Mouse (Mus musculus) hindbrain, embryonic 15.5 days (tissue): Measurements from ENCODE around the gene Ssh1. TPM values are rescaled to one million over a fixed set of nuclear protein-coding genes. Genes with fewer than 3 reads are reported as not detected.

Experiments
- ATAC-seq: fragments of 200-750 bp; cut with Nextera tagmentation; 2 replicates; pipeline ENCODE4 v1.8.0; 2017; ENCODE audit warnings: low read depth, moderate number of reproducible peaks, moderate TSS enrichment; ENCODE audit not compliant: low FRiP score
- H3K27ac ChIP-seq: fragments of 300-500 bp; sonication (generic); replicated peaks from 2 replicates; pipeline ENCODE4 v1.5.1; 2015; ENCODE audit warnings: mild to moderate bottlenecking, inconsistent platforms
- H3K27me3 ChIP-seq: fragments of 300-500 bp; sonication (generic); 2 replicates; pipeline ENCODE4 v1.6.1; 2015; ENCODE audit warnings: control low read depth, inconsistent platforms
- H3K36me3 ChIP-seq: fragments of 300-500 bp; sonication (generic); 2 replicates; pipeline ENCODE4 v1.6.1; 2015; ENCODE audit warnings: control low read depth, inconsistent platforms
- H3K4me1 ChIP-seq: fragments of 300-500 bp; sonication (generic); replicated peaks from 2 replicates; pipeline ENCODE4 v1.6.1; 2015; ENCODE audit warnings: control low read depth, inconsistent platforms
- H3K4me2 ChIP-seq: fragments of 300-500 bp; sonication (generic); 2 replicates; pipeline ENCODE4 v1.6.1; 2015; ENCODE audit warnings: moderate library complexity, mild to moderate bottlenecking, inconsistent platforms
- H3K4me3 ChIP-seq: fragments of 300-500 bp; sonication (generic); 2 replicates; pipeline ENCODE4 v1.5.1; 2015; ENCODE audit warnings: mild to moderate bottlenecking, inconsistent platforms
- H3K9ac ChIP-seq: fragments of 300-500 bp; sonication (generic); 2 replicates; pipeline ENCODE4 v1.6.1; 2015; ENCODE audit warnings: inconsistent platforms
- H3K9me3 ChIP-seq: fragments of 300-500 bp; sonication (generic); 2 replicates; pipeline ENCODE4 v1.6.1; 2016; ENCODE audit warnings: control low read depth, inconsistent platforms
- WGBS: fragments of 180-500 bp; shearing (Covaris S2); methylation state at CpG from one replicate; pipeline ENCODE4 v1.1.7; 2015; 5-methylcytosine and 5-hydroxymethylcytosine counted together
- polyA plus RNA-seq: library from polyadenylated mRNA; unstranded; fragments of >200 nt; fragmentation: Nextera tagmentation; extraction: Ambion mirVana; gene quantifications from 2 replicates; pipeline ENCODE4 v1.2.1, GENCODE M21; 2015

Gene Ssh1
- polyA plus RNA-seq, 1 experiment from 2014 or later: 12.4 TPM

DNA sequence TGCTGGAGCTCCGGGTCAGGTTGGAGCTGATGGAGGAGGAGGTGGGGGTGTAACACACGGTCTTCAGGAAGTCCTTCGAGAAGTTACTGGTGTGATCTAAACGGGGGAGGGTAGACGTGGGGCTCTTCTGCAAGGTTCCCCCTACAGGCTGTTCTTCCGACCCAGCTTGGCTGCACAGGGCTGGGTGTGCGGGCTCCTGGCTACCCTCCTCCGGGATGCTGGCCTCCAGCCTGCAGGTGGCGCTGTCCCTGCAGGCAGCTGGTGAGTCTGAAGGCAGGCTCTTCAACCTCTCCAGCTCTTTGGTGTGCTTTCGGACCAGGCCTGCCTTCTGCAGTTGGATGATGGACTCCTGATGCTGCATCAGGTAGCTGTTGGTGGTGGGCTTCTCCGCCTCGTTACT lies 51.1 kb downstream of the Ssh1 start:
- no peak overlapping the region for H3K9ac ChIP-seq
- H3K27me3 ChIP-seq: no peaks in the 10 kb centered on the region
- H3K36me3 ChIP-seq: peaks cover 61% of the 10 kb centered on the region
- 91% methylated on average over 12 of the region's 12 CpGs for WGBS
- ATAC-seq: no peak
- no peak overlapping the region for H3K27ac ChIP-seq
- no peak overlapping the region for H3K4me2 ChIP-seq
- no peaks in the 10 kb centered on the region for H3K4me1 ChIP-seq
- no peak overlapping the region for H3K4me3 ChIP-seq
- H3K9me3 ChIP-seq: no peaks in the 10 kb centered on the region

DNA sequence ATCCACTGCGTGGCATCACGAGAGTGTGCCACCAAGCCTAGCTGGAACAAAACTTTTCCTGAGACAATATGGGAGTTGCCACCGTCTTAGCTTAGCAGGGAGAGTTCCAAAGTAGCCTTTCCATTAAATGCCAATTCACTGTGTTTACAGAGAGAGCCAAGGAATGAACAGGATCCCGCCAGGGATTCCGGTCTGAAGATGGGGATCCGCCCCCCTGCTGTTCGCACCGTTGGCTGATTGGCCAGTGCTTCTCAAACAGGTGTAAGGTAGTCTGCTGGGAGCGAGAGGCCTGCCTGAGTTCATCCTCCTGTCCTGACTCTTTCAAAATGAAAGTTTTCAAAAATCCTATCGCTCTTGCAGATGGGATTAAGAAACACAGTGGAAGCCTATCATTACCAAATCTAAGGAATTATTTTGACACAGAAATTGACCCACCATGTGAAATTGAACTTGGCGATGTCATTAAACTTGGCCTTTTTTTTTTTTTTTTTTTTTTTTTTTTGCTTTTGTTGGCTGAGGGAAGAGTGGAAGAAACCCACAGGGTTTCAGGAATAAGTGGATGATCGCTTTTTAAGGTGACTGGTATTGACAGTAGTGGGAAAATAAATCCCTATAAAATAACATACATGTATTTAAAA lies 54.3 kb downstream of the Ssh1 start:
- Histone ChIP-seq H3K9ac (no peak overlapping the region), H3K4me2 (no peak overlapping the region), H3K27me3 (no peaks in the 10 kb centered on the region), H3K9me3 (no peaks in the 10 kb centered on the region), H3K27ac (no peak overlapping the region), H3K36me3 (peaks cover 42% of the 10 kb centered on the region), H3K4me1 (no peaks in the 10 kb centered on the region), H3K4me3 (no peak overlapping the region)
- no peak for ATAC-seq
- WGBS: 56% methylated on average over 12 of the region's 12 CpGs

DNA sequence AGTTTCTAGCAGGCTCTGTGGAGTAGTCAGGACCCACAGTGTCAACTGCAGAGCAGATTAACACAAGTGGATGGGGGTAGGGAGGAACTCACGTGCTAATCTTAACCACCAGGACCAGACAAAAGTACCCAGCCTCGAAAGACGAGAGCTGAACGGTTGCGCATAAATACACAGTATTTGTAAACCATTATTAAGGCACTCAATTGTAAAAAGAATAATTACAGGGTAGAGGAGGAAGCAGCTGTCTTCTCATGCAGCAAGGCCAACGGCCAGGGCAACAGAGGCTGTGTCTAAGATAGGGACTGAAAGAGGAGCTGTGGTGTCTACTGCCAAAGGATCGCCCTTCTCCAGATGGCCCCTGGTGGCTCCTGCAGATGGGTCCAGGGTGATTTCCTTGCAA lies 56.0 kb downstream of the Ssh1 start:
- Histone ChIP-seq H3K27ac (no peak overlapping the region), H3K36me3 (peaks cover 31% of the 10 kb centered on the region), H3K4me2 (no peak overlapping the region), H3K4me3 (no peak overlapping the region), H3K9me3 (no peaks in the 10 kb centered on the region), H3K9ac (no peak overlapping the region), H3K4me1 (no peaks in the 10 kb centered on the region), H3K27me3 (no peaks in the 10 kb centered on the region)
- ATAC-seq: no peak
- WGBS: 47% methylated on average over 7 of the region's 7 CpGs

DNA sequence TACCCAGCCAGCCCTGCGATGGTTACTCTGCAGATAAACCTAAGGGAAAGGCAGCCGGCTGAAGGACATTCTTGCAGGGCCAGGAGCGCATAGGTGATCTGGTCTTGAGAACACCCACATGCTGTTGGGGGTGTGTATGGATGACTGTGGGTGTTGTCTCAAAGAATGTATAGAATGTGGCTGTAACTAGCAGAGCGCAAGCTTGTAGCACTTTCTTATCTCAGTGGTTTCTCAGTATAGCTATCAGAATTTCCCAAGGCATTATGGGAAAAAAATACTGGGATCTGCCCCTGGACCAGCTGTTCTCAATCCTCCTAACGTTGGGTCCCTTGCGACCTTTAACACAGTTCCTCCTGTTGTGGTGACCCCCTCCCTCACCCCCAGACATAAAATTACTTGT lies 59.8 kb downstream of the Ssh1 start:
- Histone ChIP-seq H3K27me3 (no peaks in the 10 kb centered on the region), H3K4me3 (no peak overlapping the region), H3K9me3 (no peaks in the 10 kb centered on the region), H3K27ac (no peak overlapping the region), H3K9ac (no peak overlapping the region), H3K36me3 (0 out of 2 replicates have a peak, but pooled peaks cover 4% of the 10 kb centered on the region), H3K4me2 (no peak overlapping the region), H3K4me1 (no peaks in the 10 kb centered on the region)
- 83% methylated on average over 6 of the region's 6 CpGs for whole genome bisulfite sequencing
- no peak for ATAC-seq

DNA sequence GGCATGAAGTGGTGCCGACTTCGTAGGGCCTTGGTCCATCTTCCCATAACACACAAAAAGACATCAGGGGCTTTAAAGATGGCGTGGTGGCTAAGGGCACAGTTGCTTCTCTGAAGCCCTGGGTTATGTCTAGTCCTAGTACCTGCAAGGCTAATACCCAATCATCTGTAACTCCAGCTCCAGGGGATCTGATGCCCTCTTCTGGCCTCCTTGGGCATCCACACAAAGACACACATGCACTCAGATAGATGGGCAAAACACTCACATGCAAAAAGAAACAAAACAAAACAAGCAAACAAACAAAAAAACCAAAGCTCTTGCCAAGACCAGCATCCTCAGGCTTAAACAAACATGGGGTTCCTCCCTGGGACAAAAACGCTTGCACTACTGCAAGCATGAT lies 60.2 kb downstream of the Ssh1 start:
- Histone ChIP-seq H3K4me1 (no peaks in the 10 kb centered on the region), H3K27me3 (no peaks in the 10 kb centered on the region), H3K4me2 (no peak overlapping the region), H3K9me3 (no peaks in the 10 kb centered on the region), H3K4me3 (no peak overlapping the region), H3K36me3 (0 out of 2 replicates have a peak, but pooled peaks cover 1% of the 10 kb centered on the region), H3K27ac (no peak overlapping the region), H3K9ac (no peak overlapping the region)
- 83% methylated on average over 4 of the region's 4 CpGs for WGBS
- ATAC-seq: no peak

DNA sequence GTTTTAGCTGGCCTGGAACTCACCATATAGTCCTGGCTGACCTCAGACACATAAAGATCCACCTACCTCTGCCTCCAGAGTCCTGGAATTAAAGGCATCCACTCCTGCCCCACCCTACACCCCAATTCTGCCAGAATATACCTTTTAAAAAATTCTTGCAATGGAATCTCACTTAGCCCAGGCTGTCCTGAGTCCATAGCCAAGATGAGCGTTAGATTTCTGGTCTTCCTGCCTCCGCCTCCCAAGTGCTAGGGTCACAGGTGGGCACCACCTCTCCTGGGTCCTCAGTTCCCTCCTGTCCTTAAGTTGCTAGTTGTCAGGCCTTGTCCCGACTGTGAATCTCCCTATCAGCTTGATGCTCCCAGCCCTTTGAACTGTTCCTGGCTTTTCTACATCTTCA lies 61.4 kb downstream of the Ssh1 start:
- no peak overlapping the region for H3K9ac ChIP-seq
- H3K4me3 ChIP-seq: no peak overlapping the region
- no peaks in the 10 kb centered on the region for H3K4me1 ChIP-seq
- H3K4me2 ChIP-seq: no peak overlapping the region
- WGBS: 83% methylated on average over 3 of the region's 3 CpGs
- no peaks in the 10 kb centered on the region for H3K9me3 ChIP-seq
- ATAC-seq: no peak
- H3K36me3 ChIP-seq: no peaks in the 10 kb centered on the region
- H3K27ac ChIP-seq: no peak overlapping the region
- H3K27me3 ChIP-seq: no peaks in the 10 kb centered on the region

DNA sequence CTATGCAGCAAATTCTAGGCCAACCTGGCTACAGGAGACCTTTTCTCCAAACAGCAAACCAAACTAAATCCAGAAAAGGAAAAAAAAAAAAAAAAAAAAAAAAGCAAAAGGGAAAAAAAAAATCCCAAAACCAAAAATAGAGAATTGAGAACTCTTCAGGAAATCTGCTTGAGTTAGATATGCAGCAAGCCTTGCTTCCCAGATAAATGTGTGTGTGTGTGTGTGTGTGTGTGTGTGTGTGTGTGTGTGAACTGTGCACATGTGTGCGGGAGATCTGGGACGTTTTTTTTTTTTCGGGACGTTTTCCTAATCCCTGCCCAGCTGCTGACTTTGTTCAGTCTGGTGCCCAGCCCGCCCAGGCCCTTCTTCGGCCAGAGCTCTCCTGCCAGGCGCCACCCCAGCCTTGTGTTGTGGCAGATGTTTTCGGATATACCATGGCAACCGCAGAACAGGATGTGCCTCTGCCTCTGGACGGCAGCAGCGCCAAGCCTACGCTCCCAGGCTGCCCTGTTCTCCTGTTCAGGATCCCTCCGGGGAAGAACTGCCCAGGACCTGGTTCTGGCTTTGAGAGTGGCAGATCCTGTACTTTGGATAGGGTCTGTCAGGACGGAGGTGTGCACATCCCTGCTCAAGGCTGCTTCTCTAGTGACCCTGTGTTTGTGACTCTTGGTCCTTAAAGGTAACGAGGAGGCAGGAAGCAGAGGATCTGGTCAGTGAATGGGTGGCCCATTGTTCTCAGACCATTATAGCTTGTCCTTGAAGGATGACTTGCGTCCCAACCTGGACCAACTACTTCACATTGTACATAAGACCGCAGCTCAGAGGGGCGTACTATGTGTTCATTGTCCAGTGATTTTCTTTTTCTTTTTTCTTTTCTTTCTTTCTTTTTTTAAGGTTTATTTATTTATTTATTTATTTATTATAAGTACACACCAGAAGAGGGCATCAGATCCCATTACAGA lies 62.8 kb downstream of the Ssh1 start:
- no peak overlapping the region for H3K4me3 ChIP-seq
- no peaks in the 10 kb centered on the region for H3K36me3 ChIP-seq
- H3K9me3 ChIP-seq: no peaks in the 10 kb centered on the region
- H3K9ac ChIP-seq: no peak overlapping the region
- ATAC-seq: peak; percentile 21; the same call in 1 of the 2 replicates
- no peaks in the 10 kb centered on the region for H3K27me3 ChIP-seq
- H3K4me2 ChIP-seq: no peak overlapping the region
- WGBS: 18% methylated on average over 17 of the region's 18 CpGs
- H3K27ac ChIP-seq: no peak overlapping the region
- no peaks in the 10 kb centered on the region for H3K4me1 ChIP-seq

DNA sequence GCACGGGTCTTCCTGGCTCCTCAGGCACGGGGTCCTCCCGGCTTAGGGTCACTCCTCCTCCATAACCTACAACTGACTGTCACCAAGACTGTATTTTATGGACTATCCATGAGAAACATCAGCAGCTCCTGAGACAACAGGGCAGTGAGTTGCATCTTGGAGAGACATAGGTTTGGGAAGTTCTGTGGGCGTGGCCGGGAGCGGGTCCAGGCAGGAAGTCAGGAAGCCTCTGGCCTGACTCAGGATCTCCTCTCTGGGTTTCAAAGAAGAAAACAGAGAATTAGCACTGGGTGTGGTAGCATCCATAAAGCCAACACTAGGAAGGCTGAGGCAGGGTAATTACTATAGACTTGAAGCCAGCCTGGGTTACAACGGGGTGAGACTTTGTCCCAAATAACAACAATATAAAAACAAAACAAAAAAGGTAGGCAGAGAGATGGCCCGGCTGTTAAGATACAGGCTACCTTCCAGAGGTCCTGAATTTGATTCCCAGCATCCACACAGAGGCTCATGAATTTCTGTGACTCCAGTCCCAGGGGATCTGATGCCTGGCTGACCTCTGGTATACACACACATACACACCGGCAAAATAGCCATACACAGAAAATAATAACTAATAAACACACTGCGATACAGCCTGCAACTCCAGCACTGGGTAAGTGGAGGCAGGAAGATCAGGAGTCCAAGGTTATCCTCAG lies 63.6 kb downstream of the Ssh1 start:
- Histone ChIP-seq H3K36me3 (no peaks in the 10 kb centered on the region), H3K9me3 (no peaks in the 10 kb centered on the region), H3K27ac (no peak overlapping the region), H3K4me3 (no peak overlapping the region), H3K4me2 (no peak overlapping the region), H3K27me3 (no peaks in the 10 kb centered on the region), H3K4me1 (no peaks in the 10 kb centered on the region), H3K9ac (no peak overlapping the region)
- no peak for ATAC-seq
- 56% methylated on average over 10 of the region's 10 CpGs for WGBS

DNA sequence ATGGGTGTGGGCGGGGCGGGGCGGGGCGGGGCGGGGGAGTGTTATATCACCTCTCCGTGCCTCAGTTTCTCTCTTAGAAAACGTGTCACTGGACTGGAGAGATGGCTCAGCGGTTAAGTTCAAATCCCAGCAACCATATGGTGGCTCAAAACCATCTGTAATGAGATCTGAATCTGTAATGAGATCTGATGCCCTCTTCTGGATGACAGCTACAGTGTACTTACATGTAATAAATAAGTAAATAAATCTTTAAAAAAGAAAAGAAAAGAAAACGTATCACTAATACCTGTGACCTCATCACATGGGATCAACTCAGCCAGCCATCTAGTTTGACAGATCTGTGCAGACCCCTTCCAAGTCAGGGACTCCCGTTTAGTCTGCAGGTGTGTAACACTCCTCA lies 64.2 kb downstream of the Ssh1 start:
- Histone ChIP-seq H3K4me2 (no peak overlapping the region), H3K9ac (no peak overlapping the region), H3K4me1 (no peaks in the 10 kb centered on the region), H3K4me3 (no peak overlapping the region), H3K27ac (no peak overlapping the region), H3K27me3 (no peaks in the 10 kb centered on the region), H3K9me3 (no peaks in the 10 kb centered on the region), H3K36me3 (no peaks in the 10 kb centered on the region)
- ATAC-seq: no peak
- 67% methylated on average over 10 of the region's 10 CpGs for WGBS

DNA sequence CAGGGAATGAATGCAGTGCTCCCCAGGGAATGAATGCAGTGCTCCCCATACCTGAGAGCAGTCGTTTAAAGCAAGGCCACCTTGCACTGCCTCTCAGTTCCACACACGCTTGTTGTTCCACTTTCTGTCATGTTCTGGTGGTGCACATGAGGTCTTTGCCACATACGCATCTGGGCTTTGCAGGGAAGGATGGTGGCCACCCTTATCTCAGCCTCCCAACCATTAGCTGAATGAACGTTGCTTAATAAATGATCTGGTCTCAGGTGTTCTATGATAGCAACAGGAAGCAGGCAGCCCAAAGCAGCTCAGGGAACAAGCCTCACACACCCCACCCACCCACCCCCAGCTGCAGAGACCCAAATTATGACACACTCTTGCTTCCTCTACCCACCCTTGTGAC lies 69.1 kb downstream of the Ssh1 start:
- H3K27ac ChIP-seq: no peak overlapping the region
- H3K9ac ChIP-seq: no peak overlapping the region
- ATAC-seq: no peak
- H3K36me3 ChIP-seq: no peaks in the 10 kb centered on the region
- H3K4me3 ChIP-seq: no peak overlapping the region
- no peak overlapping the region for H3K4me2 ChIP-seq
- no peaks in the 10 kb centered on the region for H3K9me3 ChIP-seq
- WGBS: 89% methylated on average over 4 of the region's 4 CpGs
- peaks cover 9% of the 10 kb centered on the region for H3K4me1 ChIP-seq
- H3K27me3 ChIP-seq: no peaks in the 10 kb centered on the region

DNA sequence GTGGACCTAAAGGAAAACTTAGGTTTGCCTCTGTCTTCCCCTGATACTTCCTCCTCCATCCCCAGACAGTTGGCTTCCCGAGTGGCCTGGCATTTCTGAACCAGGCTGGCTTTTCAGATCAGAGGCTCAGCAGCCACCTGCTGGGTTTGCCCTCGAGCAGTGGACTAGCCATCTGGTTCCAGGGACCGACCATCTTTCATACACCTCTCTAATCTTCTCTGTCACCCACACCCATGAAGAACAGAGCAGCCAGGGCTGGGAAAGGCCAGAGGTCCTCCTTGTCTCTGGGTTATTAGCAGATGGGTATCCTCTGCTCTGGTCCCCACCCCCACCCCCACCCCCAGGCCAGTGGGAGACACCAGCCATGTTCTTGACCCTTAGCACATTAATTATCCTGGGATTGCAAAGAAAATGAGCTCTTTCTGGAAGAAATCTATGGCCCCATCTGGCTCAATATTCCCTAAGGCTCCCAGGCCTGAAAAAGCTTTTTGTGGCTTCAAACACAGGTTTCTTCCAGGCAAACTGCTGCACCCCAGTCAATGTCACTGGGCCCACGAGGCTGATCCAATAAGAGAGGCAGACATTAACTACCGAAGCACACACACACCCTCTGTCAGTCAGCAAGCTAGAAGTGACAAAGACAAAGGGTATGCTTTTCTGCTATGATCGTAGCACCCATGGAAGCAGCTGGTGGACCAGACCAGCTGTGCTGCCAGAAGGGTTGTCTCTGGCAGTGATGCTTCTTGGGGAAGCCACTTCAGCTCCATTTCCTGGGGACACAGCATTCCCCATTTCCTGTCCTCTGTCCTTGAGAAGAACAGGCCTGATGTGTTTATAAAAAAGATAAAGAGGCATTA lies 72.2 kb downstream of the Ssh1 start:
- Histone ChIP-seq H3K9me3 (no peaks in the 10 kb centered on the region), H3K4me3 (no peak overlapping the region), H3K9ac (0 out of 2 replicates have a peak overlapping the region, but pooled peaks have one; percentile 6), H3K36me3 (no peaks in the 10 kb centered on the region), H3K27me3 (no peaks in the 10 kb centered on the region), H3K4me1 (peaks cover 9% of the 10 kb centered on the region), H3K27ac (peak overlapping the region; percentile 66), H3K4me2 (no peak overlapping the region)
- ATAC-seq: no peak
- WGBS: 8% methylated on average over 6 of the region's 6 CpGs
